Mouse (Mus musculus) testis, adult 2 months (tissue): ENCODE measurements at regions not wholly inside any gene's neighbourhood (a gene's known extent, or its start where the extent isn't known, plus 50 kb on each side); places are given as distances from the start of the nearest gene placed in this dataset.

Experiments
- CTCF ChIP-seq: fragments of 200-500 bp; IDR thresholded peaks from 2 replicates; pipeline ENCODE4 v1.5.1; 2012; ENCODE audit warnings: low read depth, mild to moderate bottlenecking, inconsistent platforms, low read length, moderate library complexity; ENCODE audit not compliant: control insufficient read depth, insufficient read depth, insufficient replicate concordance
- POLR2A ChIP-seq: fragments of 200-500 bp; IDR thresholded peaks from 2 replicates; pipeline ENCODE4 v1.6.1; 2012; ENCODE audit warnings: low read depth, mild to moderate bottlenecking, inconsistent platforms, low read length, moderate library complexity; ENCODE audit not compliant: control insufficient read depth

DNA sequence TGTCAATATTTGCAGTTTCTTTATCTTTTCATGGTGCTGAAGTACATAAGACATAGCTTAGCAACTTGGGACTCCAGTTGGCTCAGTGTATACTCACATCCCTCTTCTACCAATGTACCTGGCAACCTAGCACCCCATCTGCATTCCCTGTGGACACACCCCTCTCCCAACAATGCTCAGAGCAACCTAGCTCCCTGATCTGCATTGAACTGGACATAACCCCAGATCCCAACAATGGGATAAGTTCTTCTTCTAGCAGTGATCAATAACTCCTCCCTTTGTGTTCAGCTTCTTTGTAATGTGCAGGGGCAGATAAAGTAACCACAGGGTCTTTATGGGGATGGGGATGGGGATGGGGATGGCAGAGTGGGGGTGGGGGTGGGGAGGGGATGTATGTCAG lies 79.4 kb downstream of the Snrpe start:
- TF ChIP-seq CTCF (no peak), POLR2A (no peak)
